Mouse (Mus musculus): Measurements from ENCODE around the gene Nme8. TPM values are rescaled to one million over a fixed set of nuclear protein-coding genes. Genes with fewer than 3 reads are reported as not detected.
A peak's percentile ranks its signal among the peaks of the same experiment; 100 is the strongest.

The Nme8 gene
- total RNA-seq (2021), result not detected
- long read RNA-seq, experiment 1, result 0 reads
- long read RNA-seq, experiment 2, result 0 reads

DNA sequence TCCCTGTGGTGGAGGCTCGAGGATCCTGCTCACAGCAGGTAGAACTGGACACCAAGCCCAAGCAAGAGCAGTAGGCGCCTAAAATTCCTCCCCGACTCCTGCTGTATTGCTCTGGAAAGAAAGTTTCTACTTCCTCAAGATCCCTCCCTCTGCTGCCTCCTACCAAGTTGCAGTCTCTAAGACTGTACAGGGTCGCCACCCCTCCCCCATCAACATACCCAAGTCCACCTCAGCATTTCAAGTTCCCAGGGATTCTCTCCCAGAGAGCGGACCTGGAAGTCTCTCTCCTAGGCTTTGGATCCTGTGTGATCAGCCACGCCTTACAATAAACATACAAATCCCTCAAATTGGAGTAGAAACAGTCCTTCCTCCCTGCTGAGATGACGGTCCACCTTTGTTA is at the start of gene Nme8:
Gene Nme8 (minus strand): TSS at position 5 of the 400 bp plus-strand sequence.
- DNase-seq, result no peak

DNA sequence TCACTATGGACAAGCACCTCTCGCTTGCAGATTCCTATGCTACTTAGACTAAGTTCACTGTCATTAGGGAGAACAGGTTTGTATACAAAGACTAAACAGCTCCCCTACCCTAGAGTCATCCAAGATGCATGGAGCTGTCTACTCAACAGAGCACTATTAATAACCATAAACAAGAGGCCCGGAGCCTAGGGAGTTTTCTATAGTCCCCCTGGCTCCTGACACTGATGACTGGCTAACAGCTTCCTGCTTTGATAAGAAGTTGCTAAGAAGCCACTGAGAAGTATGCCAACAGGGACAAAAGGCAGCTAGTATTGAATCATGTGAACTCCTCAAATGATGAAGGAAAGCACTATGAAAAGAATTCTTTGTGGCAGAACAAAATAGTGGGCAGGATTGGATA is 48.1 kb upstream of the Nme8 start:
- no peak for DNase-seq

DNA sequence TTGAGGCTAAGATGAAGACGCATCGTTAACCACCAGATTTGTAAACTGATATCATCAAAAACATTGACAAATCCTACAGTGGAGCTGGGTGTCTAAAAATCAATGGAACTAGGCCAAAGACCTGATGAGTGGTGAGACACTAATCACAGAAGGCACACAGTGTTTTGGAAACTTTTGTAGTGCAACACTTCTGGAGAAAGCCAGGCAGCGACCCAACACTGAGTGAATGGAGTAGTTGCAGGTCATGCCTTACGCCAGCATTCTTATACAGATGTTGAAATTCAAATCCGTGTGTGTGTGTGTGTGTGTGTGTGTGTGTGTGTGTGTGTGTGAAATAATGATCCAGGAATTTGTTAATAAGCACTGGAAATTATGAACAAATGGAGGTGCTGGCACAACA is 46.9 kb upstream of the Nme8 start:
- no peak for DNase-seq

DNA sequence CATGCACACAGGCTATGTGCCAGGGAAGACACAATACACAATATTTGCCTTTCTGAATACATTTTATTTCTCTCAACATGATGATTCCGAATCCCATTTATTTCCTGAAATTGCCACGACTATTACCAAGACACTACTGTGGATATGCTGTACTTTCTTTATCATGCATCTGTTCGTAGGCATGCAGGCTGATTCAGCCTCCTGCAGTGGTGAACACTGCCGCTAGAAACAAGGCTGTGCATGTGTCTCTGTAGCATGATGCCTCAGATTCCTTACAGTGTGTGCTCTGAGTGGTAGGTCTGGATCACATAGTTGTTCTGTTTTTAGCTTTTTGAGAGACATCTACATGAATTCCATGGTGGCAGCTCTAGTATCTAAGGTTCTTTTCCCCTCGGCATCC is 37.0 kb upstream of the Nme8 start:
- DNase-seq, result no peak

DNA sequence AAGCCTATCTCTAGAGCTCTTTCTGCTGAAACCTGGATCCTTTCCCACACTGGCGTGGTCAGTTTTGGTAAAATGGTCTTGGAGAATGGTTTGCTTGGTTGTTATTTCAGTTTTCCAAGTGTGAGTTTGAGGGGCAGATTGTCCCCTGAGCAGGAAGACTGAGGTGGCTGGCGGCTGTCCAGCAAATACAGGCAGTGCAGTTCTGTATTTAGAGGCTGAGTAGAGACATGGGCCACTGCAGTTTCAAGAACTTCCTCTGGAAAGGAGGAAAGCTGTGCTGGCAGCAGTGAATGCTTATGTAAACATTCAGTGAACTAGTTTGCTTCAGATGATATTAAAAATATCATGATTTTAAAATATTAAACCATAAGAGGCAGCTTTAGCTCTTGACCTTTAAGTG is 33.2 kb upstream of the Nme8 start:
- peak; percentile 10 for DNase-seq

DNA sequence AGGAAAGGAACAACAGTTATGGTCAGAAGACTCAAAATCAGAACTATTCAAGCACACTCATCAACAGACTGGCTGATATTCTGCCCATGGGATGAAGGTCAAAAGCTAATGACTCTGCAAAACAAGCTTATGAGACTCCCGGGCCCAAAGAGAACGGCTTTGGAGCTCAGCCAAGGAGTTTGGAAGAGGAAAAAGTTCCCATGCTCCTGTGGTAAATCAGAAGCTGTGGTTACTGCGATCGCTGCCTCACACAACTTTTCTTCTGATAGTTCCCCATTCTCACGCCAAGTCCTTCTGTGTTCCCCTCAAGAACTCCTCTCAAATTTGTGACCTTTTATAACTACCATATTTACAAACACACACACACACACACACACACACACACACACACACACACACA is 21.4 kb upstream of the Nme8 start:
- peak; percentile 58 for DNase-seq

DNA sequence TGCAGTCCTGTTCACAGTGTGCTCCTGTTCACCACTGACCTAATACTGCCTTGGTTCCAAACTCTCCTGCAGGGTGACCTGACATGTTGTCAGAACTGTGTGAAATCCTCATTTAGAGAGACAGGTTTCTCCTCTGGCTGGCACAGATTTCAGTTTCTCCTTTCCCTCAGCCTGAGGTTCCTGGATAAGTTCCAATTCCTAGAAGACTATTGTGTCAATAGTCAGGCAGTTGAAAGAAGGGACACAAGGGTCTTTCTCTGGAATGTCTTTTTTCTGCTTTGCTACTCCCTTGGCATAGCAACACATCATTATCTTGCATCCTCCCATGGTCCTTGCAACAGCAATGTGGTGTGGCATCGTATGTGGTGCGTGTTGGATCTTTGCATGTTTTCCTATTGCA is 19.6 kb upstream of the Nme8 start:
- DNase-seq, result no peak

DNA sequence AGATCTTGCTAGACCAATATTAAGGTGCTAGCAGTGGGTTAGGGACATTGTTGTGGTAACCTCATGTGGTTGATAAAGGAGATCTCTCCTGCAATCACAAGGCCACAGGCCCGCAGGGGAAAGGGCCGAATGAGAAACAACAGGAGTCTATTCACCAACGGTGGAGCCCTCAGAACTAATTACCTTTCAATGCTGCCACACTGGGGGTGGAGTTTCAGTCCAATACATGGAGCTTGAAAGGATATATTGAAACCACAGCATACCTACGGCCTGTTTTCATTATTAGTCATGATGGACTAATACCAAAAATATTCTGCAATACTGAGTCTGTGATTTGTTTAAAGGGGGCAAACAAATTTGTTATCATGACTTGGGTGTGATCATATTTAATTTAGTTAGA is 6.2 kb upstream of the Nme8 start:
- DNase-seq, result no peak

DNA sequence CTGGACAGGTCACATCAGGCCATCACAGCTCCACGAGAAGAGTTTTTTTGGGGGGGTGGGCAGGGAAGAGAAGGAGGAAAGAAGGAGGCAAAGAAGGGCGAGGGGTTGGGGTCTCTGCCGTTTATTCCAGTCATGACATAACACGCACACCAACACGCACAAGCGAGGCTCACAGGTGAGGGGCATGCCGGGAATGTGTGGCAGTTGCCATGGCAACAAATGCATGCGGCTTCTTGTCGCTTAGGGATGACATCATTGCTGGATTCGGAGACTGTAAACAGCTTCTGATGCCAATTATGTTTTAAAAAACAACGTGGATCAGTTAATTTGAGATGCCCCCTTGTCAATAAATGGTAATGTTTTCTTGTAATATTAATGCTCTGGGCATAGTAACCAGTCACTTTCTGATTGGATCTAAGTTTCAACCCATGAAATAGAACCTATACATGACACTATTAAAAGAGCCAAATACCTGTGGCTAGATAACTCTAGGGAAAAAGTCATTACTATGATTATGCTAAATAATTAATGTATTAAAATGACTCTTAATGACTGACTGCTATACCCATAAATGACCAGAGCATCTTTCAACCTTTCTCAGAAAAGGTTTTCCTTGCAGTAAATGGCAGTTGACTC is 4.0 kb upstream of the Nme8 start:
- DNase-seq, result no peak

DNA sequence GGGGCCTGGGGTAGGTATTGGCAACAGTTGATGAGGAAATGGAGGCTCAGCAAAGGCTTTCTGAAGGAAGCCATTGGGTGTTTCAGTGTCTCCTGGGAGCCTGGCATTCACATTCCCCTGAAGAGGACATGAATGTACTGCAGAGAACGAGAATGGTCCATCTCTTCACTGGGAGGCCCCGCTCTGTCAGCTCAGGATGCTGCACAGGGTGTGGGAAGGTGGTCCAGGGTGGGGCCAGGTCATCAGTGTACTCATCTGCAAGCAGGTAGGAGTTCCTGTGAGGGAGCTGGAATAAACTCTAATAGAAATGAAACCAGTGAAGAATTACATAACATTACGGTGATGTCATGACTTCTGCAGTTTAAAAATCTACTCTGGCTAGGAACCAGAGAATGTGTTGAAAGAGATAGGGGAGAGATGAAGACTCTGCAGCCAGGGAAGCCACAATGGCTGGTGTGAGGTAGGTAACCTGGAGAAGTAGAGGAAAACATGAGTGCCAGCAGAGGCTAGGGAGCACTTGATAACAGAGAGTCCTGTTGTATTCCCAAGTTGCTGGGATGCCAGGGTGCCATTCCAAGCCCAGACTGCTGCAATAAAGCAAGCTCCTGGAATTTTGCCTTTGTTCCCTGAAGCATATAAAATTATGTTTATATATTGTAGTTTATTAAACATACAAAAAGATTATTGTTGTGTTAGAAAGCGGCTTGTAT is 3.3 kb upstream of the Nme8 start:
- no peak for DNase-seq

DNA sequence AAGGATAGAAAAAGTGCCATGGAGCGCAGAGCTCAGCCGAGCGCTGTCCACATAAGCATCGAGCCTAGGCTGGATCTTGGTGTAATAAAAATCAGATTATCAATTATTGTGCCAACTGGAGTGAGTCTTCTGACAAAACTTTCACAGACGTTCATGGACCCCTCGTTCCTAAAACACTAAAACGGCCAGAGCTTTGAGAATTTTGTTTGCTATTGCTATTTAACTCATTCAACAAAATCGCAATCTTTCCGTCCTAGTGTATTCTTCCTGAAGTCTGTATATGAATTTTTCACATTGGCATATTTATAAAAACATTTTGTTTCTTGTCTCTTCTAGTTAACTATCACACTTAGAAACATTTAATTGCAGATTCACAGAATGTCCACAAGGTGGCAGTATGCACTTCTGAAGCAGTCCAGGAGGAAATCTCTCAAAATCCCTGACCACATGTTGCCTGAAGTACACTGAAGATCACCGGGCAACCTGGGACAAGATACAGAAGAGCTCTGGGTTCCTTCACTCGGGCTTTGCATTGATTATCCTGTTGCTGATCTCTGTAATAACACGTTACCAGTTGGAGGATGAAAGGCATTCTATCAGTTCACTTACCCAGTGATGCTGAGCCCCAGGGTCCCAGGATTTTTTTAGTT is 1.1 kb upstream of the Nme8 start:
- peak; percentile 20 for DNase-seq

DNA sequence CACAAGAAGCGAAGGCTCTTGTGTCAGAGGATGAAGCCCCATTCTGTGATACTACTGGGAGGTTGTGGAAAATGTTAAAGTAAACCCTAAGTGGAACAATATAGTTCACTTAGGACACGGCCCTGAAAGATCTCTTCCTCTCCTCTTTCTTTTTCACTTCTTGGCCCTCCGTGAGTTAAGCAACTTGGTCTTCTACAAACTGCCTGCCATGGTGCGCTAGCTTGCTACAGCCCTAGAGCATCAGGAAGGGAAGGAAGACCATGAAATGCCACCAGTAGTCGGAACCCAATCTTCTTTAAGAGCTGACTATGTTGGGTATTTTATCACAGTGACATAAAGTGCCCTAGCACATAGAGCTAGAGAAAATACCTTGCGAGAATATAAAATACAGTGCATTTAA is 7.2 kb downstream of the Nme8 start:
- no peak for DNase-seq

DNA sequence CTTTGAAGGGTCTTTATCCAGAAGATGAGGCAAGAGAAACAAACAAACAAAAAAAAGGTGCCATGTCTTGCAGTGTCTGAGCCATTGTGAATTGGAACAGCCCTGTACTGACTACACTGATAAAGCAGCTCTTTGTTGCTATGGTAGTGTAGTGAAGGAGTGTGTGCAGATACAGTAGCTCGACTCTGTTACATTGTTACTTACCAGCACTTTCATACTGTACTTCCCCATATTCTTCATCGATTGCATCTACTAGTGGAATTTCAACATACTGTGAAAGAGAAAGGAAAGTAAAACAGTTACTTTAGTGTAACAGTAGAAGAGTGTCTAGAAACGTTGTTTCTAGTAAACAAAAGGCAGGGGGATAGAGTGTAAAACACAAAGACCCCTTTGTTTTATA is 7.6 kb downstream of the Nme8 start:
- no peak for DNase-seq

DNA sequence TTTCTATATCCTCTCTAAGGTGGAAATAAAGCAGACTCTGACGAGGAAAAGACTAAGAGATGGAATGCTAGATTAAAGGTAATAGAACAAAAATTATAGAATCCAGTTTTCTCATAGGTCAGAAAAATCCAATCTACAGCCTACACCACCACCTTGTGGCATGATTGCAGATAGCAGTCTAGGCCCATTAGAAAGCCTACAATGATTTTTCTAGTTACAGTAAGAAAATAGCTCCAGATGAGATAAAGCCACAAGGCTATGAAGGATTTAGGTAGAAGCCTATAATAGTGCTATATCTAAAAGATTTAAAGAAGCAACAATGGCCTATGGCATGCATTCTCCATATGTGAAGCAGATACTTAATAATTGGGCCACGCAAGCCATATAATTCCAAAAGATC is 13.6 kb downstream of the Nme8 start:
- DNase-seq, result peak; percentile 62

DNA sequence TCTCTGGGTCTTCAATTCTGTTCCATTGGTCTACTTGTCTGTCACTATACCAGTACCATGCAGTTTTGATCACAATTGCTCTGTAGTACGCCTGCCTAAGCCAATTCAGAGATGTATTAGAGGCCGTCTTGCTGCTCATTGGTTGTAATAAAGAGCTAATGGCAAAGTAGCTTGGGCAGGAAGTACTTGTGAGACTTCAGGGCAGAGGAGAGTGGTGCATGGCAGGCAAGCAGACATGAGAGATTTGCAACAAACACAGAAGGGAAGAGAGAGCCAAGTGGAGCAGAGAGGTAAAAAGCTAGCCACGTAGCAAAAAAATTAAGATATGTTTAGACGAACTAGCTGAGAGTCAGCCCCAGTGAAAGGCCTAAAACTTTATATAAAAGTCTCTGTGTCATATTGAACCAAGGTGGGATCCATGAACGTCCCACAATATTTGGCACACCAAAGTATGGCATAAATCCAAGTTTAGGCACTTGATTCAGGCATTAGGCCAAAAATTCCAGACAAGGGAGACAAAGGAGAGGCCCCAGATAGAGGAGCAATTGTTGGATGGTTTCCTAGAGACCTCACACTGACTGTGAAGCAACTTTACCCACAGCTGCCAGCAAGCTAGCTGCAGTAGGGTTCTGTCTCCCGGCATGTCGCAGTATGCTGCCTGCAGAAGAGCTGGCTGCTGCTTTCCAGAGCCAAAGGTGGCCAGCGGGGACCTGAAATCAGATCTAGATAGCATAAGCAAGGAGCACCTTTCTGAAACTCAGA is 14.5 kb downstream of the Nme8 start:
- DNase-seq, result peak; percentile 19

DNA sequence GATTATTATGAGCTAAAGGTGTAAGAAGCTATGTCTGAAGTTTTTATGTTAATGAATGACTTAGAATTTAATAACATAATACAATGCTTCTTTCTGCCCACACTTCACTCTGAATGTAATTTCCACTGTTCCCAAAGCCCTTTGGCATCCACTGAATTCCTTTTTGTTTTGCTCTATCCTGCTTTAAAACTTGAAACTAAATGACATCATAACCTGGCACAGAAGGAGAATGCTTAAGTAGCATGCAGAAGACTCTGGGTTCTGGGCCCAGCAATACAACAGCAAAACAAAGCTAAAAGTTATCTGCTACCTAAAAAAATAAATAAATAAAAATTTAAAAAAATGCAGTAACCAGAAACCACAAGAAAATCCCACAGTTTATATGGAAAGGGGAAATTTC is 23.0 kb downstream of the Nme8 start:
- no peak for DNase-seq

DNA sequence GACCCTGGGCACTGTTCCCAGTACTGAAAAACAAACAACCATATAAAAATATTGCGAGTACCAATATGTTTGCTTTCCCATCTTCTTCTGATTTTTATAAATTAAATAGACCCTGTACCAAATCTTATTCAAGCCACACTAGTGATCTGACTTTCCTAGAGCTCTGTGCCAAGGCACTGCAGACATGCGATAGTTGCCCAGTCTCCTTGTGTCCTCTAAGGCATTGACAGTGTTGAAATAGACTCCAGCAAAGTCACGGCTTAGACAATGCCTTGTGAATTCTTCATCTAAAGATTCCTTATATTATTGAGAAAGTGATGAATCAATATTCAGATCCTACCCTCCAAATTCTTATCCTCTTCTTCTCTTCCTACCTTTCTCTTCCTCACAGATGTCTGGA is 23.6 kb downstream of the Nme8 start:
- no peak for DNase-seq

DNA sequence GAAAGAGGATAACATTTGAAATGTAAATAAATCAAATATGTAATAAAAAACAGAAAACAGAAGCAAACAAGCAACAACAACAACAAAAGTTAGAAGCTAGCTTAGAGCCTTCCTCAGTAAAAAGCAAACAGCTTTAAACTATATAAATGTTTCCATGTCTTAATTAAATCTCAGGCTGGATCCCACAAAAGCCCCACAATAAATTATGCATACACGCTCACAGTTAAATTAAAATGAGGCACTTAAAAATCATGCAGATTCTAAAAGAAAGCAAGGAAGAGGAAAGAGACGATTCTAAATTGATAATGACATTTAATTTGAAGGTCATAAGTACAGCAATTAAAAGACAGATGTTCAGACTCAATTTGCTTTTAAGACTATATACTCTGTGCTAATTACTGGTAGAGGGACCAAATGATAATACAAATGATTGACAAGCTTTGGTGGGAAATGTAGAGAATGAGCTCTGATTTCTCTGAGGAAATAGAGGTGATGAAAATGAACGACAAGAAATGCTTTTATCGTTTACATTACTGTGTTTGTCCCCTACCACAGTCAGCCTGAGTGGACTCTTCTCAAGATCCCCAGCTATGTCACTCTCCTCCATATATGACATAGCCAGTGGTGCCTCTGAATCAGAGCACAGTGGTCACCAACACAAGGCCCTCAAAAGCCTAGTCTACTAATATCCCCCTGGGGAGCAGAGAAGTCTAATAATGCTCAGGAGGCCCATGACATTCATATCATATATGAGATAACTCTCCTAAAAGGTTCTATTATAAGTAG is 29.0 kb downstream of the Nme8 start:
- no peak for DNase-seq

DNA sequence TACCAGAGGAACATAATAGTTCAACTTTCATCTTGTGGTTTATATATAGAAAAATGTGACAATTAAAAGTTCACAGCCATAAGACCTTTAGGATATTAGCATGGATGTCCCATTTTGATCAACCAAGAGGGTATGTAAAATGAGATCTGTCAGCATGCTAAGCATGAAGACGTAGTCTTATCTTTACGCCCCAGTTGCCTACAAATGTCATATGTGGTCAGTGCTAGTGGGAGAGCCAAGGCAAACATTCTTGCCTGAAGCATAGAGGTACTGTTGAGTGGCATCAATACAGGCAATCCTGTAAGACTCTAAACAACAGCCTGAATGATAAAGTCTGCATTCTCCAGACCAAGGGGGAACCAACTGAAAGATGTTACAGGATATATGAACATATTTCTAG is 45.2 kb downstream of the Nme8 start:
- DNase-seq, result no peak

DNA sequence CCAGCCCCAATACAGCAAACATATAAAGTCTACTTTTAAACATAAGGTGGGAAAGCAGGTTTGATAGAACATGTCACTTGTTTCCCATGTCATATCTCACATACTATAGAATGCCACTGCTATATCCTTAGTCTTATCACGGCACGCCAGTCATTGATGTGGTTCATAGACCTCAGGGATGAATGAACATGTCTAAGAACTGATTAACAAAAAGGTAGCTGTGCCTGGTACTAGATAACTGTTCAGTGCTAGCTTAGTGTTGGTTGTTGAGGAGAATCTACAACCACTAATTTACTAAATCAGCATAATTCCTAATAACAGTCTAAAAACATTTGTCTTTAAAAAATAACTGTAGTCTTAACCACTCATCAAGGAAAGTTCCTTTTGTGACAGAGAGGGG is 47.8 kb downstream of the Nme8 start:
- DNase-seq, result no peak

DNA sequence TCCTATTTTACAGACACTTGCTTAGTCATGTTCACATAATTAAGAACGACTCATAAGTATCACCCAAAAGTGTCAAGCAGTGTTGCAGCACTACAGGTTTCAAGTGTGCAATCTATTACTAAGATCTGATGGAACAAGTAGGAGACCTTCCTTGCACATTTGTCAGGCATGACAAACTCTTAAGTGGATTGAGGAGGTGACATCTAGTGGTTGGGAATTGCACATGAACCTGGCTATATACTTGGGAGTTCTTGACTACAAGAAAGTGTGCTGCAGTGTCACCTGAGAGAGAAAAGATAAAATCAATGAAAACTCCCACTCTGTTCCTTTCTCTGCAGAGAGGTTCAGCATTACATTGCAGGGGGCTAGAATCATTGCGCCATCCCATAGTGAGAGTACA is 53.4 kb downstream of the Nme8 start:
- DNase-seq, result no peak

DNA sequence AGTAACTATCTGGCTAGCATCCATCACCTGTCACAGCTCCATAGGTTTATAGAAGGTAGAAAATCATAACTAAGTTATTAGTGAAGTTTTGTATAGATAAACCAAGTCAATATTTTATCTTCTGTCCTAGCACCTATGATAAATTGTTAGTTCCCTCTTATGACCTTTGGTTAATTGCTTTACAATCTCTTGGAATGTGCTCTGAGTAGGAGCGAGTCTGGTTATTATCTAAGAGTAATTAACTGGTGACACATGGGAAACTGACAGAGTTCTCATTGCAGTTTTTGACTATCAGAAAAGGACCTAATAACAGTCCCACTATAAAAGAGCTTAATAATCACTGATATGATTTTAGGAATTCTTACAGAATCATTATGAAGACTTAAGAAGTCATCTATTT is 54.1 kb downstream of the Nme8 start:
- DNase-seq, result no peak
